Mouse (Mus musculus) kidney, embryonic 14.5 days (tissue): Measurements from ENCODE around the gene Lta. TPM values are rescaled to one million over a fixed set of nuclear protein-coding genes. Genes with fewer than 3 reads are reported as not detected.

Source experiments
- ATAC-seq: fragments of 200-750 bp; cut with Nextera tagmentation; 2 replicates; pipeline ENCODE4 v1.8.0; 2017; ENCODE audit warnings: moderate number of reproducible peaks, mild to moderate bottlenecking, moderate TSS enrichment, moderate library complexity; ENCODE audit not compliant: low FRiP score, low TSS enrichment
- H3K27ac ChIP-seq: fragments of 300-500 bp; sonication (generic); 2 replicates; pipeline ENCODE4 v1.5.1; 2014; ENCODE audit warnings: low read depth, mild to moderate bottlenecking, low read length, moderate library complexity, mixed read lengths
- H3K27me3 ChIP-seq: fragments of 300-500 bp; sonication (generic); 2 replicates; pipeline ENCODE4 v1.6.1; 2014; ENCODE audit warnings: mild to moderate bottlenecking, low read length; ENCODE audit not compliant: control insufficient read depth, insufficient read depth
- H3K36me3 ChIP-seq: fragments of 300-500 bp; sonication (generic); 2 replicates; pipeline ENCODE4 v1.6.1; 2014; ENCODE audit warnings: low read length, mixed read lengths; ENCODE audit not compliant: control insufficient read depth, insufficient read depth
- H3K4me1 ChIP-seq: fragments of 300-500 bp; sonication (generic); 2 replicates; pipeline ENCODE4 v1.6.1; 2014; ENCODE audit warnings: low read length, mixed read lengths; ENCODE audit not compliant: control insufficient read depth, insufficient read depth
- H3K4me2 ChIP-seq: fragments of 300-500 bp; sonication (generic); replicated peaks from 2 replicates; pipeline ENCODE4 v1.6.1; 2014; ENCODE audit warnings: low read depth, mild to moderate bottlenecking, low read length
- H3K4me3 ChIP-seq: fragments of 300-500 bp; sonication (generic); 2 replicates; pipeline ENCODE4 v1.5.1; 2014; ENCODE audit warnings: mild to moderate bottlenecking, low read length
- H3K9ac ChIP-seq: fragments of 300-500 bp; sonication (generic); 2 replicates; pipeline ENCODE4 v1.6.1; 2014; ENCODE audit warnings: low read depth, mild to moderate bottlenecking, low read length, moderate library complexity
- H3K9me3 ChIP-seq: fragments of 300-500 bp; sonication (generic); 2 replicates; pipeline ENCODE4 v1.6.1; 2016; ENCODE audit warnings: low read length; ENCODE audit not compliant: control insufficient read depth
- WGBS: fragments of 180-500 bp; shearing (Covaris S2); extraction: QIAGEN DNeasy Blood & Tissue Kit; methylation state at CpG from one replicate; pipeline ENCODE4 v1.1.7; 2014; 5-methylcytosine and 5-hydroxymethylcytosine counted together
- polyA plus RNA-seq: library from polyadenylated mRNA; unstranded; fragments of >200 nt; fragmentation: Nextera tagmentation; extraction: Ambion mirVana; gene quantifications from 2 replicates; pipeline ENCODE4 v1.2.1, GENCODE M21; 2014

Lta gene
- polyA plus RNA-seq, 1 experiment from 2014 or later, result not detected

GRCm38 (mm10) chr17:35193881-35194843 is 11.0 kb downstream of the Lta start, which contains the start of gene Ltb:
Gene Ltb, plus strand, starts transcription at chr17:35194439.
- 60% methylated on average over 28 of the region's 28 CpGs for WGBS
- no peak for ATAC-seq
- no peak within 1 kb of the TSS; the same call in 1 of the 2 replicates for H3K4me3 ChIP-seq

GRCm38 (mm10) chr17:35192924-35193323 is 12.2 kb downstream of the Lta start:
- no peak overlapping the region for H3K4me3 ChIP-seq
- 89% methylated on average over 5 of the region's 5 CpGs for WGBS
- H3K4me2 ChIP-seq, result no peak overlapping the region
- H3K4me1 ChIP-seq, result peaks cover 14% of the 10 kb centered on the region
- no peak overlapping the region for H3K27ac ChIP-seq
- H3K9ac ChIP-seq, result no peak overlapping the region
- H3K9me3 ChIP-seq, result no peaks in the 10 kb centered on the region
- H3K36me3 ChIP-seq, result no peaks in the 10 kb centered on the region
- peaks cover 31% of the 10 kb centered on the region for H3K27me3 ChIP-seq
- ATAC-seq, result no peak

More at GRCm38 (mm10) chr17:35193881-35194843, 11.0 kb downstream of the Lta start, which contains the start of gene Ltb:
- no peaks in the 10 kb centered on the region for H3K9me3 ChIP-seq
- H3K27me3 ChIP-seq, result peaks cover 35% of the 10 kb centered on the region
- no peaks in the 10 kb centered on the region for H3K36me3 ChIP-seq
- H3K9ac ChIP-seq, result peak within 1 kb of the TSS; percentile 34
- H3K27ac ChIP-seq, result no peak within 1 kb of the TSS
- H3K4me1 ChIP-seq, result peaks cover 14% of the 10 kb centered on the region
- peak within 1 kb of the TSS; percentile 65 for H3K4me2 ChIP-seq

- H3K36me3 ChIP-seq, result no peaks in the 10 kb centered on the region
- H3K4me1 ChIP-seq, result peaks cover 15% of the 10 kb centered on the region
- no peaks in the 10 kb centered on the region for H3K9me3 ChIP-seq
- ATAC-seq, result no peak
- no peak overlapping the region for H3K9ac ChIP-seq
- no peak overlapping the region for H3K4me3 ChIP-seq
- WGBS, result 65% methylated on average over 2 of the region's 2 CpGs
- no peak overlapping the region for H3K27ac ChIP-seq
- peaks cover 25% of the 10 kb centered on the region for H3K27me3 ChIP-seq
- H3K4me2 ChIP-seq, result no peak overlapping the region
Observed at GRCm38 (mm10) chr17:35191723-35192122, 13.4 kb downstream of the Lta start.

- no peak overlapping the region for H3K27ac ChIP-seq
- H3K4me3 ChIP-seq, result no peak overlapping the region
- no peak for ATAC-seq
- no peaks in the 10 kb centered on the region for H3K9me3 ChIP-seq
- H3K27me3 ChIP-seq, result peaks cover 9% of the 10 kb centered on the region
- H3K36me3 ChIP-seq, result no peaks in the 10 kb centered on the region
- 76% methylated on average over 4 of the region's 4 CpGs for WGBS
- H3K9ac ChIP-seq, result no peak overlapping the region
- peaks cover 14% of the 10 kb centered on the region; the same call in 1 of the 2 replicates for H3K4me1 ChIP-seq
- H3K4me2 ChIP-seq, result no peak overlapping the region
Observed at GRCm38 (mm10) chr17:35190096-35190495, 15.1 kb downstream of the Lta start.

- H3K4me2 ChIP-seq, result no peak overlapping the region
- H3K4me1 ChIP-seq, result peaks cover 13% of the 10 kb centered on the region; the same call in 1 of the 2 replicates
- 67% methylated on average over 1 of the region's 1 CpGs for WGBS
- H3K36me3 ChIP-seq, result no peaks in the 10 kb centered on the region
- no peak for ATAC-seq
- no peaks in the 10 kb centered on the region for H3K9me3 ChIP-seq
- no peak overlapping the region for H3K4me3 ChIP-seq
- H3K27ac ChIP-seq, result no peak overlapping the region
- H3K27me3 ChIP-seq, result peaks cover 1% of the 10 kb centered on the region; the same call in 1 of the 2 replicates
- H3K9ac ChIP-seq, result no peak overlapping the region
Observed at GRCm38 (mm10) chr17:35189186-35189585, 16.0 kb downstream of the Lta start.

- no peaks in the 10 kb centered on the region for H3K36me3 ChIP-seq
- H3K4me1 ChIP-seq, result peaks cover 9% of the 10 kb centered on the region; the same call in 1 of the 2 replicates
- WGBS, result 75% methylated on average over 7 of the region's 7 CpGs
- no peak within 1 kb of the TSS for H3K4me2 ChIP-seq
- H3K27me3 ChIP-seq, result no peaks in the 10 kb centered on the region
- ATAC-seq, result no peak
- no peaks in the 10 kb centered on the region for H3K9me3 ChIP-seq
- H3K27ac ChIP-seq, result no peak within 1 kb of the TSS
- H3K9ac ChIP-seq, result no peak within 1 kb of the TSS
- H3K4me3 ChIP-seq, result no peak within 1 kb of the TSS
Observed at GRCm38 (mm10) chr17:35187959-35188610, 17.1 kb downstream of the Lta start, which contains the start of gene Lst1. Gene Lst1, minus strand, starts transcription at chr17:35188439.

- Histone ChIP-seq H3K4me1 (peaks cover 9% of the 10 kb centered on the region; the same call in 1 of the 2 replicates), H3K4me2 (no peak overlapping the region), H3K27ac (no peak overlapping the region), H3K9me3 (no peaks in the 10 kb centered on the region), H3K4me3 (no peak overlapping the region), H3K36me3 (no peaks in the 10 kb centered on the region), H3K9ac (no peak overlapping the region), H3K27me3 (no peaks in the 10 kb centered on the region)
- WGBS, result 58% methylated on average over 4 of the region's 4 CpGs
- no peak for ATAC-seq
Observed at GRCm38 (mm10) chr17:35187345-35187744, 17.8 kb downstream of the Lta start.

GRCm38 (mm10) chr17:35186681-35187080 is 18.5 kb downstream of the Lta start:
- peaks cover 9% of the 10 kb centered on the region; the same call in 1 of the 2 replicates for H3K4me1 ChIP-seq
- ATAC-seq, result peak; percentile 33
- peak overlapping the region; percentile 55 for H3K4me2 ChIP-seq
- H3K9ac ChIP-seq, result no peak overlapping the region
- no peaks in the 10 kb centered on the region for H3K27me3 ChIP-seq
- 2% methylated on average over 4 of the region's 4 CpGs for WGBS
- H3K27ac ChIP-seq, result peak overlapping the region; percentile 57; the same call in 1 of the 2 replicates
- H3K4me3 ChIP-seq, result peak overlapping the region; percentile 37
- H3K36me3 ChIP-seq, result no peaks in the 10 kb centered on the region
- no peaks in the 10 kb centered on the region for H3K9me3 ChIP-seq
